Mouse (Mus musculus) G1E (cell line): ENCODE data around the gene Slc37a4.

Experiments
- CTCF ChIP-seq: IDR thresholded peaks from 2 replicates; pipeline ENCODE4 v1.5.1; 2012; ENCODE audit warnings: low read depth, low read length, inconsistent platforms, mixed read lengths
- GATA1 ChIP-seq: IDR thresholded peaks from 2 replicates; pipeline ENCODE4 v1.6.1; 2012; ENCODE audit warnings: borderline replicate concordance, low read length, inconsistent platforms, mixed read lengths
- POLR2AphosphoS5 ChIP-seq: IDR thresholded peaks from 2 replicates; pipeline ENCODE4 v1.6.1; 2012; ENCODE audit warnings: low read depth, low read length, inconsistent platforms; ENCODE audit not compliant: insufficient replicate concordance
- TAL1 ChIP-seq: conservative IDR thresholded peaks from 2 replicates; pipeline ENCODE4 v1.6.1; 2012; ENCODE audit warnings: low read depth, low read length, inconsistent platforms, mixed read lengths

GRCm38 (mm10) chr9:44348546-44348945 lies 48.1 kb upstream of the Slc37a4 start:
- TF ChIP-seq CTCF (no peak), TAL1 (no peak), GATA1 (no peak), POLR2AphosphoS5 (no peak)
